Mouse (Mus musculus) layer of hippocampus, postnatal 14 days (tissue): ENCODE measurements at regions not wholly inside any gene's neighbourhood (a gene's known extent, or its start where the extent isn't known, plus 50 kb on each side); places are given as distances from the start of the nearest gene placed in this dataset.
A peak's percentile ranks its signal among the peaks of the same experiment; 100 is the strongest.

Experiments used
- DNase-seq, 2 experiments: peaks; one replicate each; pipeline ENCODE4 v3.0.0; 2021 to 2022; ENCODE audit warnings: low spot score in 2 of 2, mixed read lengths in 1 of 2

DNA sequence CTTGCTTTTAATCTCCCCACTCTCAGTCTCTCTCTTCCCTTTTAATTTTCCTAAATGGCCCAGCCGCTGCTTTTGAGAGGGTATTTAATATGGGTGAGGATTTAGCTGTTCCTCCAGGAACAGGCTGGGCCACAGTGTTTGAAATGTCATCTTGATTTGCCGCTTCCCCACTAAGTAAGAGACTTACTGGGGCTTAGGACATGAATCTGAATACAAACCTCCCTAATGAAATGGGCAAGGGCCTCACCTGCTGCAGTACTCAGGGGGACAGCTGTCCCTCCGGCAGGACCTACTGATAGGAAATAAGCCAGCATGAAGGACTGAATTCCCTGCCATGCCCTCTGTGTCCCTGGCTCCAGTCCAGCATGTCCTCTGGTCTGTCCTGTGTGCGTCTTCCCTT lies 50.6 kb upstream of the Prr23a1 start:
- DNase-seq, result no peak

DNA sequence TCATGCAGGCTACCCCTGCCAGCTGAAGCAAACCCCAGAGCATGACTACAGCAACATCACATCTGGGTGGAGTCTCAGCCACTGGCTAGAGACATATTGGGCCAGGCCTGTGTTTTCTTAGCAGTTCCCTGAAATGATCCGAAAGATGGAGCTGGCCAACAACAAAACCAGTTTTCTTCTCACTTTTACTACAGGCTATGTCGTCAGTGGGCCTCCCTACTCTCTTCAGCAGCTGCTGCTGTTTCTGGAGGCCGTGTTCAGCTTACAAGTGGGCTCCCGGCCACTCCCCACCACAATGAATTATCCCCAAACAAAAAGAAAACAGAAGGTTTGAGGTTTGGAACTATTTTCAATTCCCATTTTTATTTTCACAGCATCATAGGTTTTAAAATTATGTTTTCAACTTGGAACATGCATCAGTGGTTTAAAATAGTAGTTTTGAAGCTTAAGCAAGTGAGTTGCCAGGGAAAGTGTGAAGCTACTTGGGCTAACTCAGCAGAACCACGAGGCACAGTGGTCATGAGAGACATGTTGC lies 68.6 kb upstream of the Prr23a1 start:
- no peak for DNase-seq

DNA sequence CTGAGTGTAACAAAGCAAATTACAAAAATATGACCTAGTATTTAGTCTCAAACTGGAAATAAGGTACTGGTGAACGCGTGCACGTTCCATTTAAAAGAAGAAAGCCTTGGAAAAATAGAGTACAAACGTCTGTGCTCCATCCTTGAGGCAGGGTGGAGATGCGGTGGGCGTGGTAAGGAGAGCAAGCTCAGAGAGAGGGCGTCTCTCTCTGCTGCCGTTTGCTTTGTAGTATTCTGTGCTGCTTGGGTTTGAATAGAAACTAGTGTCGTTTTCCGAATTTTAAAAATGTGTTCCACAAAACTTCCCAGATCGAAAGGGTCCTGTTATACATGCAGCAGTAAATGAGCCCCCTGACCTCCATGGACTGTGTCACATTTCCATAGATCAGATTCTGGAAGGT lies 69.1 kb upstream of the Prr23a1 start:
- DNase-seq, result no peak

DNA sequence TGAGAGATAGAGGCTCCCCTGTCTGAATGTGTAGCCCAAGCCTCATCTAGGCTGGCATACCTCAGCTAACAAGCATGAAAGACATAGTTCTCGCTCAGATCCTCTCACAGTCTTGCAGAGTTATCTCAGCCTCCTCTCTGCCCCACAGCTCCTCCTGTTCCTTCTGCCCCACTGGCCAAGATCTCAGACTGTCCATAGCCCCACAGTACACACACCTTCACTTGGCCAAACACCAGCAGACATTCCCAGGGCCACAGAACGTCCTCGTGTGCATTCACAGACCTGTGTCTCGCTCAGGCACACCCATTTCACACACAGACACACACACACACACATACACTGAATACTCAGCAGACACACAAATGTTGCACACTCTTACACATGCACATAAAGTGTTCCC lies 87.5 kb upstream of the Prr23a1 start:
- DNase-seq, result no peak

DNA sequence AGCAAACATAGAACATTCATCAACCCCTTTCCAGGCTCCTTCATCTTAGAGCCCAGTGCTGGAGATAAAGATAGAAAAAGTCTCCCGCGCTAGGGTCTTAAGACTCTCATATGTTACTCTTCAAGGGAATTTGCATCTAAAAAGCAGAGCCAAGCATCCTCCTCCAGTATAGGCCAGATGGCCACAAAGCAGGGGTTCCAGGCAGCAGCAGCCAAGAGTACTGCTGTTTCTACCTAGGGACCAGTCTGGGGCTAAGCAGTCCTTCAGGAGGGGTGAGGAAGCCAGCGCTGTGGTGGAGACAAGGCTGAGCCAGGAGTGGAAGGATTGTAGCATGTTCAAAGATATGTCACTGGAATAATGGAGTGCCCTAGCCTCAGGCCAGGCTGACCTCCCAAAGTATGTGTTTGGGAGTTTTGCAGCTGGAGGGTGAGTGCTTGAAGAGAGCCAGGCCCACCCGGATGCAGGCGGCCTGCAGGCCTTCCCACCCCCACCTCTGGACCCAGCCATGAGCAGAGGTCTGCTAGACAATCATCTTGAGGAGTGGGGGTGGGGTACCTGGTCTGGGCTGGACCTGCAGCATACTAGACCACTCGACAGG lies 88.8 kb upstream of the Prr23a1 start:
- no peak for DNase-seq

DNA sequence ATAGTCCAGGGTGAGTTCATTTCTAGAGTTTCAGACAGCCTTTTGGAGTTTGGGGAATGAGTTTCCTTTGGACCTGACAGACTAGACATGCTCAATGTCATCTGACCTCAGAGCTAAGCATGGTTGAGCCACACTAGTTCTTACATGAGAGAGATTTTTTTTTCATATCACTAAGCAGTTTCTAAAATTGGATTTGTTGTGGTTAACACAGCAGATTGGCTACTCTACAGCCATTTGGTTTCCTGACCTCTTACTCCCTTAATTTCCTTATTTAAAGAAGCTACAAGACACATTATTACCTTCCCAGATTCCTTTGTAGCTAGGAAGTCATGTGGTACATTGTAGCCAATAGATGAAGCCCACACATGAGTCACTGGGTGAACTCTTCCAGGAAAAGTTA lies 98.5 kb upstream of the Prr23a1 start:
- no peak for DNase-seq

DNA sequence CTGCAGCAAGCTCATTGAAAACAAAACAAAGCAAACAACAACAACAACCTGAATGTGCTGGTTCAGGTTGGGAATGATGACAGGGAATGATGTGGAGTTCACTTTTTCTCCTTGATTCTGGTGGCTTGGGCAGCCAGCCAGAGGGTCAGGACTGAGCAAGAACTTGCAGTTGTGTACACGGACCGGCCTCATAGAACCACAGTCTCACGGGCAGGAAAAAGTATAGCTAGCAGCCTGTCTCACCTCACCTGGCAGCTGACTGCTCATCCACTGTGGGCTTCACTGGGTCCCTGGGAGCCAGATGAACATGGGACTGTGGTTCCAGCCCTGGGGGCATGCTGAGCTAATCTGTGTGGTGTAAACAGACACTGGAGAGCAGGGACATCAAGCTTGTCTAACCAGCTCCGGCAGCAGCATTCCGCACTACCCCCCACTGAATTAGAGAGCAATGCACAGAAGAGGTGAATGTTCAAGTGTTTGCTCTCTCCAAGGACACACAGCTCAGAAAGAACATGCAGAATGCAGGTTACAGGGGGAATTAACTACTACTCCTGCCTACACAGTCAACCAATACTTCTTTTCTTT lies 114.9 kb upstream of the Prr23a1 start:
- no peak for DNase-seq

DNA sequence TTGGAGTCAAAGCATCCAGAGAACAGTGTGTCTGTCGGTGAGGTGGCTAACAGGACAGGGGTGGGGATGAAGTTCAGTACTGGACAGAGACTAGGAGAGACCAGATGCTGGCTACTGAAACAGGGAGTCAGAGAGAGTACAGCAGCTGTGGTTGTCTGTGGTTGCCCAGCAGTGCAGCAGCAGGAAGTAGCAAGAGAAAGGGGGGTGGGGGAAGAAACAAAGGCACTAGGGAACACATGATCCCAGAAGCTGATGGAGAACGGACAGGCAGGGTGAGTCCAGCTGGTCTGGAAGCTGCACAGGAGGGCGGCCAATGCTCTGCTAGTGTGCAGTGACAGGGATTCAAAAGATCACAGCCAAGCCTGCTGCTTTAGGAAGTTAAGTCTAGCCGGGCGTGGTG lies 115.7 kb upstream of the Prr23a1 start:
- no peak for DNase-seq

DNA sequence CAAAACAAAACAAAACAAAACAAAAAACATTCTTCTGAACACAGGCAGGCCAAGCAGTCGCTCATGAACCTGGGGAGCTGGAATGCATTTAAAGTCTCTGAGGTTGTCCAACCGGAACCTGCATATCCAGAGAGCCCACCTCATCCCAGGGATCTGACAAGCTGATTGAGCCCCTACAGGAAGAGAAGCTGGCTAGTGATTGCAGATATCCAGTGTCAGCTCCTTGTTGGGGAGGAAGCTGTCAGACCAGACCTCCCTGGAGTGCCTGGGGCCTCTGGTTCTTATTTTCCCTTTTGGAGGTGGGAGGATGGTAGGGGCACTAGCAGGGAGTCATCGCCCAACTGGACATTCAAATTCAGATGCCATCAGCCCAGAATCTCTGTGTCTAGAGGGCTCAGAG lies 119.4 kb upstream of the Prr23a1 start:
- no peak for DNase-seq

DNA sequence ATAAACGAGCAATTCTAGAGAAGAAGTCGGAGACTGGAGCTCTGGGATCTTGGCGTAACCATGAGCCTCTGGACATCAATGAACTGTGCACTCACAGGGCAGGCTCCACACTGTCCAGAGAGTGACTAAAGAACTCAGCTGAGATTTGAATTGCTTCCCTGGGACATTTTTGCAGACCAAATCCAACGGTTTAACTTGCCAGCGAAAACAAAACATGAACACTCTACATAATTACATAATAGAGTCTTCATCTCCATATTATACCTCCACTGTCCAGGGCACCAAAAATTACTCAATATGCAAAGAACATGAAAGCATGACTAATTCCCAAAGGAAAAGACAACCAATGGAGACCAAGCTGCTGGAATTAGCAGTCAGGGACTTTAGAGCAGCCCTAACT lies 119.9 kb upstream of the Mrps22 start:
- DNase-seq, result no peak

DNA sequence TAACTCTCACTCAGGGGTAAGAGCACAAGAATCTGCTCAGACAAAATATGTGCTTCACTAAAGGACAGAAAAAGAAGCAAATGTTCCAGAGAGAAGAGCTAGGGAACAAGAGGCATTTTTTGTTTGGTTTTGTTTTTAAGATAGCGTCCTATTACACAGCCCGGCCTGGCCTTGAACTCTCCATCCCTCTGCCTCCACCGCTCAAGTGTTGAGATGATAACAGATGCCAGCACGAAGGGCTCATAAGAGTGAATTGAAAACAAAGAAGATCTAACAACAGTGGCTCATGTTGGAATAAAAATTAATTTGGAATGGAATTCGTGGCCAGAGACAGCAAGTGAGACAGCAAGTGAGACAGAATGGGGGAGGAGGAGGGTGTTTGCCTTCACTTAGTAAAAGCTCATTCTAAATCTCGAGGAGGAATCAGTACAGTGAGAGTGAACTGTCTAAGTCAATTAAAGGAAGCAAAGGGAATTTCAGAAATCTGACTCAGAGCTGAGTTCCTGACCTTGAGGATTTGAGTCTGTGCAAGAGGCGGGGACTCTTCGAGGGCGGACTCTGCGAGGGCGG lies 116.3 kb upstream of the Mrps22 start:
- DNase-seq, result no peak

DNA sequence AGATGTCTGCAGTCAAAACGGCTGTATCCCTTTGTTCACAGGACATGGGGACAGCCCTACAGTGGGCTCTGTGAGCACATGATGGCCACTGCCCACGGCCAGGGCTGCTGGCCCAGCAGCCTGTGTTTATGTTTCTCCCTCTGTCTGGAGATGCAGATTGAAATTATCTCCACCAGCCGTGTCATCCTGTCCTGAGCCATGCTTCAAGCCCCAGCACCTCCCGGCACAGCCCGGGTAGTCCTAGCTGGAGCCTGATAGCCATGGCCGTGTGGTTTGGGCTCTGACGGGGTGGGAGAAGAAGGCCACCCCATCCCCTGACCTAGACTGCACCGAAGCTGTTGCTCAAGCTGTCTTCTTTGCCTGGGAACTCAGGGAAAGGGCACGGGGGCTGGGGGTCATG lies 113.2 kb upstream of the Mrps22 start:
- no peak for DNase-seq

DNA sequence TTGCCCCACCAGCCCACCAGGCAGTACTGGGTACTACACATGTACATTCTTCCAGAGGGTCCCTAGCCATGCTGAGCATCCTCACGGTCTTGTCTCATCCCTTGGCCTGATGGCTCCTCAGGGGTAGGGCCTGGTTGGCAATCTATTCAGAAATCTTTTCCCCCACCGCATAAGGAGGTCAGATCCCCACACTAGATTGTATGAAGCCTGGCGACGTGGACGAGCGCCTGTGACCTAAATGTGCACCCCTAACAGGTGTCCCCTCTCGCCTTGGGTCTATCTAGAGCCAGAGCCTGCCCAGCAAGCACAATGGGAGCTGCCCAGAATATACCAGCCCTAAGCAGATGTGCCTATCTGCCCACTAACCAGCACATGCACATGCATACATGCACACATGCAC lies 111.4 kb upstream of the Mrps22 start:
- no peak for DNase-seq

DNA sequence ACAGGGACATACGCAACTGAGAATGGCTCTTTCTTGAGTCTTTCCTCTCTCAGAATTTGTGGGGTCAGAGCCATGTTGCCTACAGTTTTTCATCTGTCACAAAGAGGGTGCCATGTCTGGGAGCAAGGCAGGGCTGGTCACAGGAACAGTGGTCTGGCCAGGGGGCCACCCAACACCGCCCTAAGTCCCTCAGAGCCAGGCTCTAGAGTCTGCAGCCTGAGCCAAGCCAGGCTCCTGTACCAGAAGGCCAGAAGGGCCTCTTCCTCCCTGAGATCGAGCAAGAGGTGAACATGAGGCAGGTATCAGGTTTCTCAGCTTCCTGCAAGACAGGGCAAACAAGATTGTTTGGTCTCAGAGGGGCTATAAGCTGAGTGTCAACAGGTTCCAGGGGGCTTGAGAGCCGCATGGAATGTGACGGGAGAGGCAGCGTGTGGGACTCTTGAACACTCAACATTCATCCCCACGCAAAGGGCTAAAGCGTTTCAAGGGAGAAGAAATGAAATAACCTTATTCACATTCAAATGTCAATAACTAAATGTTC lies 110.6 kb upstream of the Mrps22 start:
- DNase-seq, result no peak

DNA sequence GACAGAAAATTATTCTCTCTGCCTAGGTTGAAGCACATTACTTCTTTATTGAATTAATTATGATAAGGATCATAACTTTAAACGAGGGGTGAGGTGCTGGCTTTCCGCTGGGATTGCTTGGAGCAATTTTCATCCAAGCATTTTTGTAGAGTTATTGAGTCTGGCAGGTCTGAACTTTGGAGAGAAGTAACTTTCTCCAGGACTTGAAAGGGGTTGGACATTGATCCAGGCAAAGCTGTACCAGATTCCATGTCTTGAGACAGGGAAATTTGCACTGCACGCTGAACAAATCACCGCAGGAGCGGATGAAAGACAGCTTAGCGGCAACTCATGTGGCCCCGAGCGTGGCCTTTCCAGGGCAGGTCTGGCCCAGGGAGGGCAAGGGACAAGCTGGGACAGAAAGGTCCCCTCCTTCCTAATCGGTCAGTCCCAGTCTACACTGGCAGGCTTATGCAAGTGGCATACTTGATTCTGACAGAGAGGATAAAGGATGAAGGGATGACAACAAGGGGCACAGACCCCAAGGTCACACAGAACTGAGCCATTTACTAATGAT lies 108.8 kb upstream of the Mrps22 start:
- DNase-seq, result no peak

DNA sequence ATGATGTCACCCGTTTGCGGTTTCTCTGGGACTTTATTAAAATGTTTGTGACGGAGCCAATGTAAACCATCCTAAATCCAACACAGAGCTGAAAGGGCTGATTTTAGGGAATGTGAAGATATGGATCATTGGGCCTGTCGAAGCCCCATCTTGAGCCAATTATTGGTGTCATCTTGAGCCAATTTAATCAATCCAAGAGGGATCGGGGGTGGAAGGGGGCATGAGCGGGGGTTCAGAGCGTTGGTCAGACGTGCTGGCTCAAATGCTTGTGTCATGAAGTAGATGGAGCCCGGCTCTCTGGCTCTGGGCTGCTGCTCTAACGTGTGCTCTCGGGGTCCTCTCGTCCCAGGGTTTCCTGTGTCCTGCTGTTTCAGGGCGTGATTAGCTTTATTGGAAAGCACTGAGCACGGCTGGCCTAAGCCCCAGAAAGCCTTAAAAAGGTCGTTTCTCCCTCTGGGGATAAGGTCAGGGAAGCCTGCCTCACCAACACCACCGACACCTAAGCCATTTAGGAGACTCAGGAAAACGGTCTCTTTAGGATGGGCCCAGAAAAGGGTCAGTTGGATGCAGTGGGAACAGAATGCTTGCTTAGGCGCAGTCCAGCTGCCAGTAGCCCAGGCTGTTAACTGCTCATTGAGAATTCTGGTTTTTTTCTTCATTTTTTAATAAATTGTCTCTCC lies 106.7 kb upstream of the Mrps22 start:
- no peak for DNase-seq

DNA sequence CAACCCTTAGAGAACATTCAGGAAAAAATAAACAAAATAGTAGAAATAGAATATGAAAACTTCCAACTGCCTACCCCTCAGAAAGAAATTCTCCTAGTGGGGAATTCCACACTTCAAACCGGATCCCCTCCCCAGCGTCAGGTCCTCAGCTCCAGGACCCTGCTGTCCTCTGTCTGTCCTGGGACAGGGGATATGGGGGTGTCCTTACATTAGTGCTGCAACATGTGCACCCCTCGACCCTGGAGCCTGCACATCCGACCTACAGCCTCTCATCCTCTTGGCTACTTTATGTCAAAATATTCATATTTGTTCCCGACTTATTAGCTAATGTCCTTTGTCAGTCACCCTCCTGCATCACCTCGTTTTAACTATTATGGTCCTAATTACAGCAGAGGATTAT lies 106.0 kb upstream of the Mrps22 start:
- no peak for DNase-seq

DNA sequence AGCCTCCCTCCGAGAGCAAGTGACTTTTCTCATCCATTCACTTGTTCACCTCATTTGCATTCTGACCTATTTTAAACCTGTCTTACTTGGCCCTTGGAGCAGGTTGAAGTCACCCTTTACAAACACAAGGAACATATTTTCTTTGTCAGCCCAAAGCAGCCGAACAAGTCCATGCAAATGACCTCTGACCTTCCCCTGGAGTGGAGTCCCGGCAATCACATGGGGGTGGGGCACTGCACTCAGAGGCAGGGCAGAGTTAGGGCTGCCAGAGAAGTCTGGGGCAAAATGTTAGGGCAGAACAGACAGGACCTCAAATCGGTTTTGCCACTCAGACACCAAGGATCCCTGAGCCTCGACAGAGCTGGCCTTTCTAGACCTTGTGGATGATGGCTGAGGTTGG lies 102.7 kb upstream of the Mrps22 start:
- DNase-seq, result no peak

DNA sequence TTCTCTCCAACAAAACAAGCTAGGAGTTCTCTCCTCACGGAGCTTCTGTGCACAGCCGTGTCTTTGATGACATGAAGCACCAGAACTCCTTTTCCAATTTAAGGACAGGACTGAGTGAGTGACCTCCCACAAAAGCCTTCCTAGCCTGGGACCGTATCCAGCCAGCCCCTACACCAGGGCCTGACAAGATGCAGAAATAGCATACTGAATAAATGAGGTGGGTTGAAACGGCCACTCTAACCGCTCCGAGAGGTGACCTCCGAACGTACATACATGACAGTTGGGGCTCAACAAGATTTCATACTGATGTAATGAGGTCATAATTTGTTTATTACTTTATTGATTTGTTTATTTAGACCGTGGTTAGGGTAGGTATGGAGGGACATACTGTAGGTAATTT lies 101.9 kb upstream of the Mrps22 start:
- DNase-seq, result no peak

DNA sequence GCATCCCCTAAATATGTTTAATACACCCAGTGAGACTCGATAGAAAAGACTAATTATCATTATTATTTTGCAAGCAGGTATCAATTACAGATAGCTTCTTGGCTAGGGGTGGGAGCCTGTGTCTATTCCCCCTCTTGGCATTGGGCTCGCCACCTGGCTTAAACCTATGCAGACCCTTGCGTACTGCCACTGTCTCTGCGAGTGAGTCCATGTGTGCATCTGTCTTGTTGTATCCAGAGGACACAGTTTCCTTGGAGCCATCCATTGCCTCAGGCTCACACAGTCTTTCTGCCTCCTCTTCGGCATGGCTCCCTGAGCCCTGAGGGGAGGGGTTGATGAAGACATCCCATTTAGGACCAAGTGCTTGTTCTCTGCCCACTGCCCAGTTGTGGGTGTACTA lies 99.1 kb upstream of the Mrps22 start:
- no peak for DNase-seq

DNA sequence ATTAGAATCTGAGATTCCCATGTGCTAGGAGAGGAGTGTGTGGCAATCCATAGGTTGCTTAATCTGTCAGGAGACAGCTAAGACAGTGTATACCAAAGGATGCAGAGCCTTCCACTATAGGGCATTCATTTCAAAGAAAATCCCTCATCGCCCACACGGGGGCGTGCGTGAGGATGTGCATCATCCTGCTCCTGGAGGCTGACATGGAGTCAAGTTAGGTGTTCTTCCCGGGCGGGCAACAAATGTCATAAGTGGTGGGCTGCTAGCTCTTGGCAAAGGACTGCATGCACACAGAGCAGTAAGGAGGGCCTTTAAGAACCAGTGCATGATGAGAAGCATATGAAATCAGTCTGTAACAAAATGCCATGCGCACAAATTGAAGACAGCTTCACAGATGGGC lies 95.7 kb upstream of the Mrps22 start:
- DNase-seq, result peak in 1 of 2 experiments; percentile 7

DNA sequence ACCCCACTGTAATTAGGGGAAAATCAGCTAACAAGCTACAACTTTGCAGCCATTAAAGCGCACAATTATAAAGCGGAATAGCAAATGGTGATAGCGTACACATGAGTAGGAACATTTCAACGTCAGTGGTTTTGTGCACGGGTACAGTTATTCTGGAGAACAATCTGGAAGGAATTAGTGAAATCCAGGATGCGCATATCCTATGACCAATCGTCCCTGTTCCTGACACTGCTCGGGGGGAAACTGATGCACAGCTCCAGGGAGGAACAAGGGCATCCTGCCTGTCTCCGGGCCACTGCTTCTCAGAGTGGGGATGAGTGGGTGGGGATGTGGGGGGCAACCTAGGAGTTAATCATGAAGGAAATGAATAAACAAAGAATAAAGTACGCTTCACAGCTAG lies 93.6 kb upstream of the Mrps22 start:
- no peak for DNase-seq
